Mouse (Mus musculus) neural tube, embryonic 14.5 days (tissue): Measurements from ENCODE around the gene Mrpl38. TPM values are rescaled to one million over a fixed set of nuclear protein-coding genes. Genes with fewer than 3 reads are reported as not detected.

ENCODE experiments used
- ATAC-seq: fragments of 200-750 bp; cut with Nextera tagmentation; 2 replicates; pipeline ENCODE4 v1.8.0; 2017; ENCODE audit warnings: low read depth, mild to moderate bottlenecking, moderate TSS enrichment, moderate library complexity
- H3K27ac ChIP-seq: fragments of 300-500 bp; sonication (generic); 2 replicates; pipeline ENCODE4 v1.5.1; 2014; ENCODE audit warnings: low read depth, mild to moderate bottlenecking, control low read depth, low read length, moderate library complexity, mixed read lengths
- H3K27me3 ChIP-seq: fragments of 300-500 bp; sonication (generic); 2 replicates; pipeline ENCODE4 v1.6.1; 2014; ENCODE audit warnings: low read length; ENCODE audit not compliant: control insufficient read depth, insufficient read depth
- H3K36me3 ChIP-seq: fragments of 300-500 bp; sonication (generic); 2 replicates; pipeline ENCODE4 v1.6.1; 2014; ENCODE audit warnings: low read length, mixed read lengths; ENCODE audit not compliant: control insufficient read depth, insufficient read depth
- H3K4me1 ChIP-seq: fragments of 300-500 bp; sonication (generic); 2 replicates; pipeline ENCODE4 v1.6.1; 2014; ENCODE audit warnings: low read length; ENCODE audit not compliant: control insufficient read depth, insufficient read depth
- H3K4me2 ChIP-seq: fragments of 300-500 bp; sonication (generic); 2 replicates; pipeline ENCODE4 v1.6.1; 2014; ENCODE audit warnings: mild to moderate bottlenecking, low read depth, low read length, control low read depth
- H3K4me3 ChIP-seq: fragments of 300-500 bp; sonication (generic); 2 replicates; pipeline ENCODE4 v1.5.1; 2014; ENCODE audit warnings: low read depth, low read length, control low read depth, mixed read lengths
- H3K9ac ChIP-seq: fragments of 300-500 bp; sonication (generic); replicated peaks from 2 replicates; pipeline ENCODE4 v1.6.1; 2014; ENCODE audit warnings: low read depth, mild to moderate bottlenecking, control low read depth, low read length, mixed read lengths
- H3K9me3 ChIP-seq: fragments of 300-500 bp; sonication (generic); 2 replicates; pipeline ENCODE4 v1.6.1; 2016; ENCODE audit warnings: low read length; ENCODE audit not compliant: control insufficient read depth
- WGBS: fragments of 180-500 bp; shearing (Covaris S2); extraction: QIAGEN DNeasy Blood & Tissue Kit; methylation state at CpG from one replicate; pipeline ENCODE4 v1.1.7; 2014; 5-methylcytosine and 5-hydroxymethylcytosine counted together
- polyA plus RNA-seq: library from polyadenylated mRNA; unstranded; fragments of >200 nt; fragmentation: Nextera tagmentation; extraction: Ambion mirVana; gene quantifications from 2 replicates; pipeline ENCODE4 v1.2.1, GENCODE M21; 2014

The Mrpl38 gene
- polyA plus RNA-seq, 1 experiment from 2014 or later: 91.0 TPM

DNA sequence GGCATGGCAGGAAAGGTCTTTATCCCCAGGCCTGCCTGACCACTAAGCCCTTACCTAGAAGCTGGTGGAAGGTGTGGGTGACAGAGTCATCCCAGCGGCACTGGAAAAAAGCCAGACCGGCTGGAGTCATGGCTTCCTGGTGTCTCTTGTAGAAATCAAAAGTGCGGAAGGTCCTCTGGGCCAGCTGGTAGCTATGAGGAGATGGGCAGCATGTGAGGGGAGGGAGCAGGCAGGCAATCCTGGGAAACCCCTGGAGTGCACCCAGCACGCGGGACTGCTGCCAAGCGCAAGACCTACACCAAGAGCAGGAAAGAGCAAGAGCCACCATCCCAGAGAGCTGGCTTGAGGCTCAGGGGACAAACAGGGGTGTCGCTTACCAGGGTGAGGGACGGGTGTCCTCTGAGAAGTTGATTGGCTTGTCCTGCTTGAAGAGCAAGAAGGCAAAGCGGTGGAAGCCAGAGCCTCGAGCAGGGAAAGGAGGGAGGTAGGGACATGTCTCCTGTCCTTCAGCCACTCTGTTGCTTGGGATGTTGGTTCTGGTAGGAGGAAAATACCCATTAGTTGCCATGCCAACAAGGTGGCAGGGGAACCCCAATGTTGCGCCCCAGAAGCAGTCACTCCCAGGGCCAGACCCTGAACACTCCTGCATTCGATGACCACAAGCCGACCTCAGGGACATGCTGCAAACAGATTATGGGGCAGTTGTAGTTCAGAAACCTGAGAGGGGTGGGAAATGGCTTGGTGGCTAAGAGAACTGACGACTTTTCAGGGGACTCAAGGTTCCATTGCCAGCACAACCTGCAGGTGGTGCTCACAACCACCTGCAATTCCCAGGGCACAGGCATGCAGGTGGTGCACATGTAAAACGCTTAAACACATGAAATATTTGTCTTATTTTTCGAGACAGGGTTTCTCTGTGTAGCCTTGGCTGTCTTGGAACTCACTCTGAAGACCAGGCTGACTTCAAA lies 6.0 kb downstream of the Mrpl38 start:
- H3K4me2 ChIP-seq: no peak overlapping the region
- H3K4me3 ChIP-seq: no peak overlapping the region
- ATAC-seq: no peak
- H3K36me3 ChIP-seq: peaks cover 21% of the 10 kb centered on the region; the same call in 1 of the 2 replicates
- H3K9me3 ChIP-seq: no peaks in the 10 kb centered on the region
- WGBS: 87% methylated on average over 16 of the region's 16 CpGs
- no peaks in the 10 kb centered on the region for H3K27me3 ChIP-seq
- H3K4me1 ChIP-seq: peaks cover 20% of the 10 kb centered on the region; the same call in 1 of the 2 replicates
- H3K27ac ChIP-seq: no peak overlapping the region
- no peak overlapping the region for H3K9ac ChIP-seq

- Histone ChIP-seq H3K4me1 (peaks cover 18% of the 10 kb centered on the region; the same call in 1 of the 2 replicates), H3K27me3 (no peaks in the 10 kb centered on the region), H3K4me3 (peak overlapping the region; percentile 54; the same call in 1 of the 2 replicates), H3K9ac (peak overlapping the region; percentile 74; the same call in 1 of the 2 replicates), H3K4me2 (peak overlapping the region; percentile 78), H3K36me3 (peaks cover 21% of the 10 kb centered on the region; the same call in 1 of the 2 replicates), H3K27ac (peak overlapping the region; percentile 90), H3K9me3 (no peaks in the 10 kb centered on the region)
- 85% methylated on average over 15 of the region's 15 CpGs for WGBS
- ATAC-seq: no peak
These were observed 7.1 kb downstream of the Mrpl38 start for GRCm38 (mm10) chr11:116131349-116132170.

DNA sequence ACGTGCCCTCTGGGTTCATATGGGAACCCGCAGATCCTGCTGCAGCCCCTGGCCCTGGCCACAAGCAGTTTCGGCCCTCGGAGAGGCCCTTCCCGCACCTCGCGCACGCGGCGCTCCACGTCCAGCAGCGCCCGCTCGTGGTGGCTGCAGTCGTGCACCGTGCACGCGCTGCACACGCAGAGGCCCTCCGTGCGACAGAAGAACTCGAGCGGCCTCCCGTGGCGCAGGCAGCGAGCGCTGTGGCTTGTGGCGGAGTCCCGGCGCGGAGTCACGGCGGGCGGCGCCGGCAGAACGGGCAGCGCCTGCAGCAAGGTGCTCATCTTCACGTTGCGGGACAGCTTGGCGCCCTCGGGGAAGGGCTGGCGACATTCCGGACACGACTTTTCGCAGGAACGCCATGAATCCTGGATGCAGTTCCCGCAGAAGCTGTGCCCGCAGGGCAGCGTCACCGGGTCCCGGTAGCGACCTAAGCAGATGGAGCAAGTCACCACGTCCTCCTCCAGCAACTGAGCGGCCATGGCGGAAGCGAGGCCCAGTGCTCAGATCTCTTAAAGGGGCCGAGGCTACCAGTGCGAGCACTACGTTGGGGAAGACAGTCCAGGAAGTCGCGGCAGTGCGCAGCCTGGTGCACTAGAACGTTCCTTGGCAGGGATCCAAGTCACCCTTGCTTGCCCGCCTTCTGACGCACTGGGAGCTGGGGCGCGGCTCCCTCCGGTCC lies 8.0 kb downstream of the Mrpl38 start, which contains the start of gene Trim65:
Gene Trim65, minus strand, starts transcription at position 641 of the 718 bp plus-strand sequence.
- peak within 1 kb of the TSS; percentile 78 for H3K4me2 ChIP-seq
- no peaks in the 10 kb centered on the region for H3K27me3 ChIP-seq
- H3K9me3 ChIP-seq: no peaks in the 10 kb centered on the region
- H3K4me1 ChIP-seq: peaks cover 18% of the 10 kb centered on the region; the same call in 1 of the 2 replicates
- ATAC-seq: peak; percentile 88
- peak within 1 kb of the TSS; percentile 74 for H3K9ac ChIP-seq
- WGBS: 1% methylated on average over 68 of the region's 69 CpGs
- peaks cover 21% of the 10 kb centered on the region; the same call in 1 of the 2 replicates for H3K36me3 ChIP-seq
- H3K4me3 ChIP-seq: peak within 1 kb of the TSS; percentile 54
- H3K27ac ChIP-seq: peak within 1 kb of the TSS; percentile 90

GRCm38 (mm10) chr11:116129993-116130487 lies 8.6 kb downstream of the Mrpl38 start:
- Histone ChIP-seq H3K36me3 (peaks cover 23% of the 10 kb centered on the region; the same call in 1 of the 2 replicates), H3K9me3 (no peaks in the 10 kb centered on the region), H3K4me2 (peak overlapping the region; percentile 78), H3K27me3 (no peaks in the 10 kb centered on the region), H3K9ac (peak overlapping the region; percentile 74), H3K27ac (peak overlapping the region; percentile 90), H3K4me3 (peak overlapping the region; percentile 54), H3K4me1 (peaks cover 18% of the 10 kb centered on the region; the same call in 1 of the 2 replicates)
- peak; percentile 31; the same call in 1 of the 2 replicates for ATAC-seq
- WGBS: 34% methylated on average over 8 of the region's 8 CpGs

DNA sequence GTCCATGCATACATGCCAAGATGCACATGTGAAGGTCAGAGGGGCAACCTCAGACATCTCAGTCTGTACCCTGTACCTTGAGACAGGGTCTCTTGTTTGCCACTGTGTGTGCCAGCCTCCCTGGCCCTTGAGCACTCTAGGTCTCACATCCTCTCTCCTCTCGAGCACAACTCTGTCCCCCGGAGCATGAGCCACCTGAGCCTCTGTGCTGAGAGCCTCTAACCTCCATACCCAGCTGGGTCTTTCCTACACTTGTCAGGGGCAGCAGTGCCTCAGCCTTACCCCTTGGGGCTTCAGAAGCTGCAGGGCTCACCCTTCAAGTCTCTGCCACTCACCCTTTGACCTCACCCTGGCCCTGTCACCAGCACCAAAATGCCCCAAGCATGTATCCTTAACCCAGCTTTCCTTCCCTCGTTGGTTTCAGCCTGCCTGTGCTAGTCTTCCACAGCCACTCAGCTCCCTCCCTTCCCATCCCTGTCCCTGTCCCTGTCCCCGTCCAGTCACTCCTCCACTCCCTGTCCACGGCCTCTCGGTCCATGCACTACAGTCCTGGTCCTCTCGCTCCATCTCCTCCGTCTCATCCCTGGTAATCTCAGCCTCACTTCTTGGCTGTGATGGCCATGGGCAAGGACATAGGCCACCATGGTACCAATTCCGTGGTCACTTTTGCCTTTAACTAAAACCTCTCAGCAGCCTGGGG lies 9.4 kb downstream of the Mrpl38 start:
- Histone ChIP-seq H3K9me3 (no peaks in the 10 kb centered on the region), H3K27ac (no peak overlapping the region), H3K4me3 (no peak overlapping the region), H3K27me3 (no peaks in the 10 kb centered on the region), H3K9ac (no peak overlapping the region), H3K4me1 (peaks cover 18% of the 10 kb centered on the region; the same call in 1 of the 2 replicates), H3K36me3 (peaks cover 15% of the 10 kb centered on the region; the same call in 1 of the 2 replicates), H3K4me2 (no peak overlapping the region)
- ATAC-seq: no peak
- 78% methylated on average over 9 of the region's 9 CpGs for WGBS

- no peak overlapping the region for H3K9ac ChIP-seq
These were observed 10.7 kb downstream of the Mrpl38 start for GRCm38 (mm10) chr11:116127986-116128385.

DNA sequence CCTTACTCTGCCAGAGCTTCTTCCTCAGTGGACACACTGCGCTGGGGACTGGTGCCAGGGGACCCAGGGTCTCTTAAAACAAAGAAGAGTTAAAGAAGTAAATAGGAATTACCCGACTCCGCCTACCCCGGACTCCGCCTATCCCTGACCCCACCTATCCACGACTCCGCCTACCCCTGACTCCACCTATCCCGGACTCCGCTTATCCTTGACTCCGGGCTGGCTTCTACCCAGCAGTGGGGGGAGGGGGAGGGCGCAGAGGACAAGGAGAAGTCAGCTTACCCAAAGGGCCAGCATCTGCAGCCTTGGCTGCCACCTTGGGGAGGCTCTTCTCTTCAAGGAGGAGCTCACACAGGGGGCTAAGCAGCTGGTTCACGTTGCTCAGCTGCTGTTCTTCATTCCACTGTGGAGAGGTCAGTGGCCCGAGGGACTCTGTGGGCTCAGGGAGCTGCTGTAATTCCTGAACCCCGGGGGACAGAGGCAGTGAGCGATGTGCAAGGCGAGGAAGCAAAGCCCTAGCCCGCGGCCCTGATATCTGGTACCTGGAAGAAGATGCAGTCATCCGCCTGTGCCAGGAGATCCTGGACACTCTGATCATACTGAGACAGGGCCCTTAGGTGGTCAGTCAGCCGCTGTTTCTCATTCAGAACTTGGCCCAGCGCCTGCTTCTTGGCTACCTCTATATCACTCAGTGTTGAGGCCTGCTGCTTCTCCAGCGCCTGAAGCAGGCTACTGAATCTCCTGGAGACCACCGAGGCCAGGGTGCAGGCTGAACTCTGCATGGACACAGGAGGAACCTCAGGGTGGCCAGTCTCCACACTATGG lies 11.3 kb downstream of the Mrpl38 start, which contains the start of gene Trim47:
Gene Trim47, minus strand, starts transcription at position 55 of the 825 bp plus-strand sequence.
- Histone ChIP-seq H3K27ac (no peak within 1 kb of the TSS), H3K9me3 (no peaks in the 10 kb centered on the region), H3K4me1 (peaks cover 18% of the 10 kb centered on the region; the same call in 1 of the 2 replicates), H3K4me2 (peak within 1 kb of the TSS; percentile 12; the same call in 1 of the 2 replicates), H3K4me3 (no peak within 1 kb of the TSS), H3K9ac (no peak within 1 kb of the TSS), H3K36me3 (peaks cover 5% of the 10 kb centered on the region; the same call in 1 of the 2 replicates), H3K27me3 (no peaks in the 10 kb centered on the region)
- no peak for ATAC-seq
- WGBS: 27% methylated on average over 22 of the region's 23 CpGs

More at GRCm38 (mm10) chr11:116127986-116128385, 10.7 kb downstream of the Mrpl38 start:
- Histone ChIP-seq H3K4me1 (peaks cover 18% of the 10 kb centered on the region; the same call in 1 of the 2 replicates), H3K4me3 (no peak overlapping the region), H3K9me3 (no peaks in the 10 kb centered on the region), H3K36me3 (peaks cover 9% of the 10 kb centered on the region; the same call in 1 of the 2 replicates), H3K27ac (no peak overlapping the region), H3K27me3 (no peaks in the 10 kb centered on the region), H3K4me2 (no peak overlapping the region)
- WGBS: 55% methylated on average over 9 of the region's 9 CpGs
- no peak for ATAC-seq
